12 mouse cellular contexts compared by ENCODE assay signal in genomic region chr12:104648366-104648765, GRCm38 (mm10).
"Had no signal": no experiment of that assay in that cellular context is flagged by ENCODE, and none has a peak within 500 bp of the region (broad histone marks: within the 10 kb centered on the region; RNA-seq: fewer than 3 reads in every experiment).

No protein-coding gene starts in this region.

- H3K27ac ChIP-seq: midbrain, embryonic 13.5 days; midbrain, embryonic 15.5 days; neural tube, embryonic 12.5 days; stomach, embryonic 15.5 days; stomach, postnatal 0 days had no signal

- H3K27me3 ChIP-seq: midbrain, embryonic 13.5 days; midbrain, embryonic 15.5 days; neural tube, embryonic 12.5 days; stomach, embryonic 15.5 days had no signal

- H3K9me3 ChIP-seq: midbrain, embryonic 13.5 days; midbrain, embryonic 15.5 days; neural tube, embryonic 12.5 days; stomach, embryonic 15.5 days had no signal

- H3K4me1 ChIP-seq: stomach, embryonic 15.5 days had no signal

- DNase-seq: lung, adult 18-20 months; lung, embryonic 14.5 days; lung, postnatal 10 days; right cerebral cortex, postnatal 14 days; thymus, adult 2 months; thymus, postnatal 25 days; thymus, postnatal 4 days had no signal

- H3K4me3 ChIP-seq: midbrain, embryonic 13.5 days; midbrain, embryonic 15.5 days; neural tube, embryonic 12.5 days; stomach, embryonic 15.5 days had no signal

- H3K9ac ChIP-seq: lung, embryonic 14.5 days; midbrain, embryonic 13.5 days; midbrain, embryonic 15.5 days; neural tube, embryonic 12.5 days; stomach, embryonic 15.5 days had no signal

- H3K36me3 ChIP-seq: midbrain, embryonic 13.5 days; midbrain, embryonic 15.5 days; neural tube, embryonic 12.5 days; stomach, embryonic 15.5 days had no signal
